Mouse (Mus musculus) embryo, embryonic 10 days (tissue): ENCODE measurements around the gene Fgd4.
"Not testable (repeated sequence)": the region's sequence is repeated elsewhere in the genome, so short reads cannot be mapped to it uniquely, and the experiment has no call there.

Experiments used
- DNase-seq: peaks from one replicate; pipeline ENCODE4 v3.0.0-alpha.2; 2015; ENCODE audit warnings: low spot score

The Fgd4 gene

GRCm38 (mm10) chr16:16542956-16543441 lies 57.4 kb downstream of the Fgd4 start:
- DNase-seq = no peak

GRCm38 (mm10) chr16:16539396-16539795 lies 61.0 kb downstream of the Fgd4 start:
- DNase-seq = not testable (repeated sequence)

- DNase-seq = no peak
Observed at GRCm38 (mm10) chr16:16535232-16535631, 65.1 kb downstream of the Fgd4 start.

GRCm38 (mm10) chr16:16528014-16528413 lies 72.3 kb downstream of the Fgd4 start:
- DNase-seq = no peak

GRCm38 (mm10) chr16:16527267-16527666 lies 73.1 kb downstream of the Fgd4 start:
- peak; percentile 21 for DNase-seq

- DNase-seq = no peak
Observed at GRCm38 (mm10) chr16:16526741-16527105, 73.6 kb downstream of the Fgd4 start.

GRCm38 (mm10) chr16:16526097-16526740 lies 74.1 kb downstream of the Fgd4 start:
- DNase-seq = peak; percentile 21

GRCm38 (mm10) chr16:16525266-16525904 lies 75.0 kb downstream of the Fgd4 start:
- DNase-seq = no peak

- DNase-seq = no peak
Observed at GRCm38 (mm10) chr16:16523632-16524031, 76.7 kb downstream of the Fgd4 start.

GRCm38 (mm10) chr16:16522869-16523268 lies 77.5 kb downstream of the Fgd4 start:
- not testable (repeated sequence) for DNase-seq

GRCm38 (mm10) chr16:16501491-16501890 lies 98.9 kb downstream of the Fgd4 start:
- no peak for DNase-seq

GRCm38 (mm10) chr16:16500926-16501325 lies 99.4 kb downstream of the Fgd4 start:
- DNase-seq = no peak

- DNase-seq = no peak
Observed at GRCm38 (mm10) chr16:16498798-16499197, 101.6 kb downstream of the Fgd4 start.

GRCm38 (mm10) chr16:16485523-16486043 lies 114.8 kb downstream of the Fgd4 start:
- no peak for DNase-seq

- no peak for DNase-seq
Observed at GRCm38 (mm10) chr16:16484601-16485000, 115.7 kb downstream of the Fgd4 start.

- DNase-seq = not testable (repeated sequence)
Observed at GRCm38 (mm10) chr16:16473451-16473850, 126.9 kb downstream of the Fgd4 start.

GRCm38 (mm10) chr16:16450021-16450420 lies 150.3 kb downstream of the Fgd4 start:
- no peak for DNase-seq

GRCm38 (mm10) chr16:16438436-16438835 lies 161.9 kb downstream of the Fgd4 start:
- peak; percentile 5 for DNase-seq

- no peak for DNase-seq
Observed at GRCm38 (mm10) chr16:16422456-16422855, 177.9 kb downstream of the Fgd4 start.

GRCm38 (mm10) chr16:16367217-16367616 lies 233.1 kb downstream of the Fgd4 start:
- DNase-seq = not testable (repeated sequence)
